Mouse (Mus musculus) cerebellum, postnatal 4 days (tissue): ENCODE measurements around the gene Brf1.

Experiments
- DNase-seq, 2 experiments: peaks; one replicate each; pipeline ENCODE4 v3.0.0; 2022; ENCODE audit warnings: low spot score in 2 of 2, mixed read lengths in 1 of 2

Gene Brf1

GRCm38 (mm10) chr12:112940710-112941109 is 59.8 kb downstream of the Brf1 start:
- DNase-seq, result no peak

GRCm38 (mm10) chr12:112940238-112940637 is 60.3 kb downstream of the Brf1 start:
- DNase-seq, result no peak

DNA sequence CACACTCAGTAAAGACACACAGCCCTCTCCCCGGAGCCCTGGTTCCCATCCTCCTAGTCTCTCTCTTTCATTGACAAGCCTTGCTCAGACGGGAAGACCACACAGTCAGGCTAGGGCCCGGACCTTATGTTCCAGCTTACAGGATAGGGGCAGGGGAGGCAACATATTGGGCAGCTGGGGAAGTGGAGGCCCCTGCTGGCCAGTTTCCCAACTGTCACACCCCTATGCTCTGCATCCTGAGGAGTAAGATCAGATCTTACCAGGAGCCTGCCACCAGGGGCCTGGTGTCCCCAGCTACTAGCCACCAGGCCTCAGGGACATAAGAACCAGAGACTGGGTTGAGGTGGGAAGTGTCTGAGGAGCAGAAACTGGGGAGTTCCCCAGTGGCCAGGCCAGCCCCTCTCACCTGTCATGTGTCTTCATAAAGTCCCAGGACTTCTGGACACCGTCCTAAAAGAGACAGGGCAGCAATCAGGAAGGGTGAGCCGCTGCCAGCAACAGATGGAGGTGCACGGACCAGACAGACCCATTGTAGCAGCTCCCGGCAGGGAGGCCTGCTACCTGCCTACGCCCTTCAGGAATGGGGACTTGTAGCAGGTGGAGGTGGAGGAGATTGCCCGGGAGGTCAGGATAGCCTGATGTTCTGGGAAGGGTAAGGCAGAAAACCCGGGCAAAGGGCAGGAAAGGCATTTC is 61.5 kb downstream of the Brf1 start:
- peak in 1 of 2 experiments; percentile 33 for DNase-seq

DNA sequence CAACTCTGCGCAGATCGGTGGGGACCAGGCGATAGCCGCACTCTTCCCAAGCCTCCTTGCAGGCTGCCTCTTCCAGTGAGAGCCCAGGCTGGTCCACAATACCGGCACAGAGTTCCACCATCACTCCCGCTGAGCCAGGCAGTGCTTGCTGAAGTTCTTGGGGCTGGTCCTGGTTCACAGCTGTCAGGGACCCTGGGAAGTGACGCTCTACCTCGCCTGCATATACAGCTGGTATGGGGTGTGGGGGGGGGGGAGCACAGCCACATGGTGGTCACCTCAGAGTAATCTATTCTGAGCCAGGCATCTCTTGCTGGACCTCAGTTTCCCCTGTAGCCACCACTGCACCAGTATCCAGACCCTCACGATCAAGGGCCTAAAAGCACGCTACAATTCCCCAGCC is 62.1 kb downstream of the Brf1 start:
- no peak for DNase-seq

DNA sequence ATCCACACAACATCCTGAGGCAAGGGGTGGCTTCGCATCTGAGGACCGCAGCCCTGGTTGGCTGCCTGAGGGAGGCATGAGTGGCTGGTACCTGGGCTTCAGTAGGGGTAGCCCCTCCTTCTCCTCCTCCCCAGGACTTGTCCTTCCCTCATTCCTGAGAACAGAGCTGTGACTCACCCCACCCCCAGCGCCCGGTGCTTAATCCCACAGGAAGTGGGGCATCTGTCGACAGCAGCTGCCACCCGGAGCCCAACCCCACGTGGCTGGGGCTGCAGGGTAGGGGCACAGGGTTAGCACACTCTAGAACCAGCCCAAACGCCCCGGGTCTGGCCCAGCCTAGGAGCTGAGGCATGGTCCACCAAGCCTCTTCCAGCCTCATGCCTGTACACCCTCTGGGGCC is 62.6 kb downstream of the Brf1 start:
- DNase-seq, result no peak

GRCm38 (mm10) chr12:112932647-112933046 is 67.9 kb downstream of the Brf1 start:
- DNase-seq, result no peak

- peak; percentile 42 to 54 for DNase-seq
These were observed 70.7 kb downstream of the Brf1 start, which contains the start of gene Jag2 for GRCm38 (mm10) chr12:112929562-112930352. Gene Jag2 (minus strand): TSS chr12:112929776.

- peak in 1 of 2 experiments; percentile 40 for DNase-seq
These were observed 71.9 kb downstream of the Brf1 start for GRCm38 (mm10) chr12:112928401-112929241.

GRCm38 (mm10) chr12:112927265-112927664 is 73.2 kb downstream of the Brf1 start:
- no peak for DNase-seq

- DNase-seq, result no peak
These were observed 74.6 kb downstream of the Brf1 start for GRCm38 (mm10) chr12:112925950-112926349.

- no peak for DNase-seq
These were observed 78.0 kb downstream of the Brf1 start for GRCm38 (mm10) chr12:112922541-112922940.

DNA sequence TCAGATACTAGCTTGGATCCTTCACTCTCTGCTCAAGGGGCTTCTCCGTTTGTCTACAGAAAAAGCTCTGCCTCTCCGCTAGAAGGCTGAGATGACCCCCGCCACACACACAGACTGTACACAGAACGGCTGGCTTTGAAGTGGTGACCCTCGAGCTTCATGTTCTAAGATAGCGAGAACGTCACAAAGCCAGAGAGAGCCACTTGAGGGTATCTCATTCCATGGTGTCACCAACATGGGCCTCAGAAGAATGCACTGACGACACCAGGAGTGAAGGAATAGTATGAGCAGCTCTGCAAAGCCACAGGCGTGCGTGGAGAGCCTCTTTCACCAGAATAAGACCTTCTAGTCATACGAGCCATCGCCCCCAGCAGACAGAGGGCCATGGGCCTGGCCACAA is 79.0 kb downstream of the Brf1 start:
- no peak for DNase-seq

GRCm38 (mm10) chr12:112917906-112918305 is 82.6 kb downstream of the Brf1 start:
- no peak for DNase-seq

DNA sequence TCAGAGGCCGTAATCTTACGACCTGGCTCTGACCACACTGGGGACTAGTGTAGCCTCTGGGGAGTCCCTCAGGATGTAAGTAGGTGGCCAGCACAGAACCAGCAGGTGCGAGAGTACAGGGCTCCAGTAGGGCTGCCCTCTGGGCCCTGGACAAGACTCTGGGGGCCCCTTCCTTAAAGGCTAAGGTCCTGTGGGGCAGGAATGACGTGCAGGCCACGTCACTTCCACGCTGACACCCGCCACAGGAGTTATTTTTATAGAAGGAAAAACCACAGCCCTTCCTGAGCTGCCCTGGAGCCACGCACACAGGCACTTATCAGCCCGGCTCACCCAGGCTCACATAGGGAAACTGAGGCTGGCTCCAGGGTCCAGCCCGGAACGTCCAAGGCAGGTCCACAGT is 83.0 kb downstream of the Brf1 start:
- no peak for DNase-seq

- no peak for DNase-seq
These were observed 83.7 kb downstream of the Brf1 start for GRCm38 (mm10) chr12:112916698-112917400.

GRCm38 (mm10) chr12:112915587-112915986 is 84.9 kb downstream of the Brf1 start:
- DNase-seq, result no peak

- DNase-seq, result no peak
These were observed 86.0 kb downstream of the Brf1 start for GRCm38 (mm10) chr12:112914527-112914926.

DNA sequence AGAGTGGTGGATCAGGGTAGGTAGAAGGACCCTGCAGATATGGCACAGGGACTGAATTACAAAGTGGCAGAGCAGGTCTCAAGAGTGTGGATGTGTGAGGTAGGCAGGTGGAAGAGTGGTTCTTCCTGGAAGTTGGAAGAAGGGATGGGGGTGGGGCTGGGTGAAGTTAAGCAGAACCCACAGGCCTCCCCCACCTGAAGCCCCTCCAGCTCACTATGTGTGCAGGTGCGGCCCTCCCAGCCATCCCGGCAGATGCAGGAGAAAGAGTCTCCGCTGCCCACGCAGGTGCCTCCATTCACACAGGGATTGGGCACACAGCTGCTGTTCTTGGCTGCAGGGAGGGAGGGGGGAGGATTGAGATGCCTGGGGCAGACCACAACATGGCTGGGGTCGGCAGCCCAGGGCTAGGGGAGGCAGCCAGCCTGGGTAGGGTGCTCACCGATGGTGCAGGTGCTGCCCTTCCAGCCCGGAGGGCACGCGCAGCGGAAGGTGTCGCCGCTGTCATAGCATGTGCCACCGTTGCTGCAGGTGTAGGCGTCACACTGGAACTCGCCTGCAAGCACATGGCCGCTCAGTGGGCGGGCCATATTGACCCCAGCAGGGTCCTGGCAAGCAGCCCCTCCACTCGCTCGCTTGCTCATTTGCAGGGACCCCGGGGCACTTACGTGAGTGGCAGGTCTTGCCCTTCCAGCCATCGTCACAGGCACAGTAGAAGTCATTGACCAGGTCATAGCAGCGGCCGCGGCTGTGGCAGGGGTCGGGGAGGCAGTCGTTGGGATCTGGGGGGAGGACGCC is 87.4 kb downstream of the Brf1 start:
- peak in 1 of 2 experiments; percentile 67 for DNase-seq

DNA sequence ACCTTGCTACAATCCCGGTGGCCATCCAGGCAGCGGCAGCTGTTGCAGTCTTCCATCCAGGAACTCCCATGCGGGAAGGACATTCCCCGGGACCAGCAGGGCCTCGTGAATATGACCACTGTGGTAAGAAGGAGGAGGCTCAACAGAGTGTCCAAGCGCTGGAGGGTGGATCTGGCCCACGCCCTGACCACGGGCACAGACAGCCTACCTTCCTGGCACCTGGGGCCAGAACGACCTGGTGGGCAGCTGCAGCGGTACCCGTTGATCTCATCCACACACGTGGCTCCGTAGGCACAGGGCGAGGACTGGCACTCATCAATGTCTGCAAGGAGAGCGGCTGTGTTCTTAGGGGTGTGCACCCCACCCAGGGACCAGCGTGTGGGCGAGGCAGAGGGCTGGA is 88.8 kb downstream of the Brf1 start:
- DNase-seq, result no peak
